Mouse (Mus musculus): Measurements from ENCODE around the gene Scamp3.

Gene Scamp3

DNA sequence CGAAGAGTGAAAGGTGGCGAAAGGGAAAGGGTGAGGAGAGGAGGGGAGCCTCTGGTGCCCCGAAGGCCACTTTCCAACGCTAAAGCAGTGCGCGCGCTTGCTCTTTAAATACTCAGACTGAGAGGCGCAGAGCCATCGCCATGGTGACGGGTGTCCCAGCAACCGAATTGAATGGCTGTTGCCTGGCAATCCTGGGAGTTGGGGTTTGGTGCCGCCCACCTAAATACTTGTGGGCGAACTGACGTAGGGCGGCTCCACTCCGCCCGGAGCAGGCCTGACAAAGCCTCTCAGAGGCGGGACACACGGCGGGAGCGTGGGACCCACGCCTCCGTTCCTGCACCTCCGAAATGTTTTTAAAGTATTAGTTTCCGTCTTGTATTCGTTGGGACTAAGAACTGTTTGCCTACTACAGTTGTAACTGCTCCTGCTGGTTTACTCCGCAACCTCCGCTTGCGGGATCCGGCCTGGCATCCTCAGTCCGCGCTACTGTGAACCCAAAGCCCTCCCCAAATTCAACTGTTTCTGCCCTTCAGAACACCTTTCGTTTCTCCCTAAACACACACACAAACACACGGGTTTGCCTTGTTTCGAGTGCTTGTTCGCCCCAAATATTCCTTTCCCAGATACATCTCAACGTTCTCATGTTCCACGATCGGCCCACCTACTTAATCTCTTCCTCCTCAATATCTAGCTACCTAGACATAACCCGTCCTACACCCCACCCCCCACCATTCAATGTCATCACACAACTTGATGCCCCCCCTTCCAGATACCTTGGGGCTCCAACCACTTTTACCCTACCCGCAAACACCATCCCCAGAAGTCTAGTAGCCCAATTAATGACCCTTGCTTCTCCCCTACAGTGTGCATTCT lies 50.3 kb downstream of the Scamp3 start:
- peak; percentile 90 for DNase-seq

DNA sequence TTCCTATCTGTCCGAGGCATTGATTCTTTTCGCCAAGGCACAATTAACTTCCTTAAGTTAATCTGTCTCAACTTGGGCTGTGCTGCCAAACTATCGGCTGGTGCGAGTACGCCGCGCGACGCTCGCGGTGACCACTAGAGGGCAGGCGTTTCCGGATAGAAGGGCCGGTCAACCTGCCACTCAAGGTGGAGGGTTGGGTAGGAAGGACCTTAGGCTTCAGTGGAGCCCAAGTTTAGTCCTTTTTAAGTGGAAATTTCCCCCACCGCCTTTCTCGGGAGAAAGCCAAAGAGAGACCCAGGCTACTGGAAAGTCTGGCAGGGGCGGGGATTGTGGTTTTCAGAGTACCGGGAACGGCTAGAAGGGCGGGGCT lies 50.9 kb downstream of the Scamp3 start:
- peak; percentile 81 for DNase-seq

DNA sequence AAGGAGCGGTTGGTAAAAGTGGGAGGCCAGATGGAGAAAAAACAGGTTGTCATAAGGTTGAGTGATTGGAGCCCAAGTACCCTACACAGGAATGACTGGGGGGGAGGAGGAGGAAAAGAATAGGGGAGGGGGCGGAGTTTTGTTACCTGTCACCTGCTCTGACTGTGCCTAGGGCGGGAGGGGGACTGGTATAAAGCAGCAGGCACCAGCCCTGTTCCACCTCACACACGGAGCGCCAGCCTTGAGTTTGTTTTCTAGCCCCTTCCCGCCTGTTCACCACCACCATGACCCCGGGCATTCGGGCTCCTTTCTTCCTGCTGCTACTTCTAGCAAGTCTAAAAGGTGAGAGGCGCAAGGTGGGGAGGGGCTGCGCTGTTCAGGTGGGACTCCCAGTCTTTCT lies 51.6 kb downstream of the Scamp3 start, which contains the start of gene Muc1:
TSS of gene Muc1 (plus strand) at position 222 of the 400 bp plus-strand sequence.
- DNase-seq, result no peak

DNA sequence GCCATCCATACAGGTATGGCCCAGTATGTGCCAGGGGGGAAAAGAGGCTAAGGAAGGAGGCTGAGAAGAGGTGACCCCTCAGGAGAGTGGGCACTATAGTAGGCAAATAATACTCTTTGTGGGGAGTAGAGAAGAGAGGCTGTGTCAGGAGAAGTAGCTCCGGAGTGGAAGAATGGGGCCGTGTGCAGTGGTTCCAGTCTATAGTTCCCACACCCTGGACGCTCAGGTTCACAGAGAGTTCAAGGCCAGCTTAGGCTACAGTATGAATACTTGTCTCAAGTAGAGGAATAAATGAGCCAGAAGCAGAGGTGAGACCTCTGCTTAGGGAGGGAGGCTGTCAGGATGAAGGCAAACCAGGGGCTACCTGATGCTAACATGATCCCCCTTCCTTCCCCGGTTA lies 52.0 kb downstream of the Scamp3 start:
- DNase-seq, result no peak

DNA sequence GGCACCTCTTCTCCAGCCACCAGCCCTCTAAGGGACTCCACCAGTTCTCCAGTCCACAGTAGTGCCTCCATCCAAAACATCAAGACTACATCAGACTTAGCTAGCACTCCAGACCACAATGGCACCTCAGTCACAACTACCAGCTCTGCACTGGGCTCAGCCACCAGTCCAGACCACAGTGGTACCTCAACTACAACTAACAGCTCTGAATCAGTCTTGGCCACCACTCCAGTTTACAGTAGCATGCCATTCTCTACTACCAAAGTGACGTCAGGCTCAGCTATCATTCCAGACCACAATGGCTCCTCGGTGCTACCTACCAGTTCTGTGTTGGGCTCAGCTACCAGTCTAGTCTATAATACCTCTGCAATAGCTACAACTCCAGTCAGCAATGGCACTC lies 53.3 kb downstream of the Scamp3 start:
- DNase-seq, result no peak

DNA sequence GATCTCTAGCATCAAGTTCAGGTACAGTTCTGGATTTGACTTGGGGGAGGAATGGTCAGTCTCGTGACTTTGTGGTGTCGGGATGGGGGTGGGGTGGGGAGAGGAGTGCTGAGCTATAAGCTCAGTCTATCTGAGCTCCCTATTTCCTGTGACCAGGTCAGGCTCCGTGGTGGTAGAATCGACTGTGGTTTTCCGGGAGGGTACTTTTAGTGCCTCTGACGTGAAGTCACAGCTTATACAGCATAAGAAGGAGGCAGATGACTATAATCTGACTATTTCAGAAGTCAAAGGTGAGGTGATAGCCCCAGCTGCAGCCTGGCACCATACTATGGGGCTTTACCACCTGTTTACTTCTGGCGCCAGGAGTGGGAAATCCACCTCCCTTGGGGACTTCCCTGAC lies 54.1 kb downstream of the Scamp3 start:
- no peak for DNase-seq

DNA sequence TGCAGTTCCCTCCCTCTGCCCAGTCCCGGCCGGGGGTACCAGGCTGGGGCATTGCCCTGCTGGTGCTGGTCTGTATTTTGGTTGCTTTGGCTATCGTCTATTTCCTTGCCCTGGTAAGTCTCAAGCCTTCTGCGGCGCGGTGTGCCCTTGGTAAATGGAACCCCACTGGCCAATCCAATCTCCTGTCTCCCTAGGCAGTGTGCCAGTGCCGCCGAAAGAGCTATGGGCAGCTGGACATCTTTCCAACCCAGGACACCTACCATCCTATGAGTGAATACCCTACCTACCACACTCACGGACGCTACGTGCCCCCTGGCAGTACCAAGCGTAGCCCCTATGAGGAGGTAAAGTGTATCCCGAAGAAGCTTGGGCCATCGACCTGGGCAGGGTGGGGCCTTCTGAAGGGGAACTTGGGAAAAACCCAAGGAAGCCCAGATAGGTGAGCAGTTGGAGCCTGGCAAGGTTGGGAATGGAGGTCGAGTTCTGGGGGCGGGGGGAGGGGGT lies 54.6 kb downstream of the Scamp3 start:
- no peak for DNase-seq

Measured in right cerebral cortex, postnatal 25 days (tissue).